Mouse (Mus musculus): ENCODE results near the gene Cdk5r2.
"Not testable (repeated sequence)": the region's sequence is repeated elsewhere in the genome, so short reads cannot be mapped to it uniquely, and the experiment has no call there.

Cdk5r2 gene

GRCm38 (mm10) chr1:74854306-74855056 lies at the start of gene Cdk5r2:
Gene Cdk5r2, plus strand, starts transcription at chr1:74854934.
- peak; percentile 85 to 90 for DNase-seq

- DNase-seq, result peak in 1 of 2 experiments; percentile 19
These were observed 49.3 kb upstream of the Cdk5r2 start for GRCm38 (mm10) chr1:74805340-74805835.

GRCm38 (mm10) chr1:74805843-74806242 lies 48.9 kb upstream of the Cdk5r2 start:
- DNase-seq, result no peak

- DNase-seq, result peak in 1 of 2 experiments; percentile 52
These were observed 48.1 kb upstream of the Cdk5r2 start for GRCm38 (mm10) chr1:74806360-74807311.

- DNase-seq, result peak in 1 of 2 experiments; percentile 31
These were observed 47.1 kb upstream of the Cdk5r2 start for GRCm38 (mm10) chr1:74807551-74808071.

GRCm38 (mm10) chr1:74808078-74808477 lies 46.7 kb upstream of the Cdk5r2 start:
- peak; percentile 88 to 95 for DNase-seq

GRCm38 (mm10) chr1:74809007-74809406 lies 45.7 kb upstream of the Cdk5r2 start:
- peak in 1 of 2 experiments; percentile 29 for DNase-seq

GRCm38 (mm10) chr1:74814931-74815647 lies 39.6 kb upstream of the Cdk5r2 start:
- DNase-seq, result no peak

- DNase-seq, result not testable (repeated sequence)
These were observed 38.8 kb upstream of the Cdk5r2 start for GRCm38 (mm10) chr1:74815965-74816364.

GRCm38 (mm10) chr1:74816612-74817199 lies 38.0 kb upstream of the Cdk5r2 start:
- DNase-seq, result peak; percentile 94 to 97

- no peak for DNase-seq
These were observed 37.5 kb upstream of the Cdk5r2 start for GRCm38 (mm10) chr1:74817219-74817618.

- no peak for DNase-seq
These were observed 36.2 kb upstream of the Cdk5r2 start for GRCm38 (mm10) chr1:74818509-74818908.

GRCm38 (mm10) chr1:74823598-74823997 lies 31.1 kb upstream of the Cdk5r2 start:
- not testable (repeated sequence) for DNase-seq

GRCm38 (mm10) chr1:74824518-74825302 lies 30.0 kb upstream of the Cdk5r2 start:
- DNase-seq, result peak in 1 of 2 experiments; percentile 44

GRCm38 (mm10) chr1:74830061-74830460 lies 24.7 kb upstream of the Cdk5r2 start:
- no peak for DNase-seq

- DNase-seq, result no peak
These were observed 21.5 kb upstream of the Cdk5r2 start for GRCm38 (mm10) chr1:74833255-74833654.

- no peak for DNase-seq
These were observed 11.6 kb upstream of the Cdk5r2 start for GRCm38 (mm10) chr1:74843090-74843489.

- DNase-seq, result no peak
These were observed 8.4 kb upstream of the Cdk5r2 start for GRCm38 (mm10) chr1:74846341-74846740.

GRCm38 (mm10) chr1:74848946-74849345 lies 5.8 kb upstream of the Cdk5r2 start:
- no peak for DNase-seq

- DNase-seq, result no peak
These were observed 4.5 kb upstream of the Cdk5r2 start for GRCm38 (mm10) chr1:74850251-74850650.
